Mouse (Mus musculus): ENCODE data around the gene Slc17a4. TPM values are rescaled to one million over a fixed set of nuclear protein-coding genes. Genes with fewer than 3 reads are reported as not detected.

The Slc17a4 gene
- polyA plus RNA-seq, 1 experiment: not detected

DNA sequence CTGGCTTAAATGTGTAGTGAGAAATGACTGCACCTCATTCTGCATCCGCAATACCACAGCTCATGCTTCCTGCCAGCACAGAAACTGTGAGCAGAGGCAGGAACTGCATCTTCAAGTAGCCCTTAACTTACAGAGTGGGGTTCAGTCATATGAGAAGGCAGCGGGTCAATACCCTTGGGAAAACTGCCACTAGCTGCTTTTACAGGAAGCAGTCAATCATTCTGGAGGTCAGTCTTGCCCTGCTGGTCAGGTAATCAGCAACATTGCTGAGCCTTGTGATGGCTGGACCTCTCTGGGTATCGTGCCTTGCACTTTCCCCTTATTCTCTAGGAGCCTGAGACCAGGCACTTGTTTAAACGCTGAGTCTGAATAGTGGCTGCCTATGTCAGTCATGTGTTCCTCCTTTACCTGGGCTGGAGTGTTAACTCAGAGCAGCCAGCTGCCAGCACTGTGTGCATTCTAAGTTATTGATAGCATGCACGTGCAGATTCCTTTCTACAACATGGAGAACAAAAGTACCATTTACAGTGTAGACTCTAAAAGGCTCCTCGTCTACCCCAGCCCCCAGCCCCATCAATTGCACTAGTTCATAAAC, 25.7 kb downstream of the Slc17a4 start:
- TF ChIP-seq CTCF (IDR thresholded peaks at IDR 0.05; ENCODE audit: low read depth, low read length) (no peak), POLR2A (IDR thresholded peaks at IDR 0.05; ENCODE audit: insufficient read depth, low read length) (no peak), EP300 (IDR thresholded peaks at IDR 0.05; ENCODE audit: insufficient read depth, low read depth, low read length) (no peak)
- no peak overlapping the region for H3K27ac ChIP-seq (ENCODE audit: insufficient read depth, low read length)

DNA sequence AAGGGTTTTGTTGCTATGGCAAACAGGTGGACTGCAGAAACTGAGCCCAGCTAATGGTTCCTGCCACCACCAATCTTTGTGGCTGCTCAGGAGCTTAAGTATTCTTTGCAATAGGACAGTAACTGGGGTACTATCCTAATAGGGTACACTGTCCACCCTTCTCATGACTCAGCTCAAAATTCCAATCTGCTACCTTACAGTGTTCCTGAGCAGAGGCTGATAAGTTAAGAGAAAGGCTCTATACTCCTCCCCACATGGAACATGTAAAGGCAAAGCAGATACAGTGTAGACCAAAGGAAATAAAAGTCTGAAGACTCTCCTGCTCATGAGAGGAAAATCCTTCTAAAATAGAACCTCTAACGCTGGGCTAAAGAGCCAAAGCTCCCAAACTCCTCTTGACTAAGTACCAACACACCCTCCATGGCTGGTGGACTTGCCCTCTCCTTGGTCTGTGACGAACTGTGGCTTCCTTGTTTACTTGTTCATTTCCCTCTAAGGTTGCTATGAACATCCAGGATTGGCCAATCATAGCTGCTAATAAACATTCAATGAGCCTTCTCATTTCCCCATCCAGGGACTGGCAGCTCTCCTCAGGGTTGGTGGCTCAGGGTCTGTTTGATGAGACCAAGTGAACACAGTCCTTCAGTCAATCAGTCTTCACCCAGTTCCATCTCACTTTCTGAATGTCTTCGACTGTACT, 27.6 kb downstream of the Slc17a4 start:
- H3K9ac ChIP-seq (ENCODE audit: low read depth, poor library complexity, severe bottlenecking): no peak overlapping the region
- no peak overlapping the region for H3K27ac ChIP-seq (ENCODE audit: insufficient read depth, low read length)
- TF ChIP-seq POLR2A (IDR thresholded peaks at IDR 0.05; ENCODE audit: insufficient read depth, low read length): no peak
- no peak for TF ChIP-seq EP300 (IDR thresholded peaks at IDR 0.05; ENCODE audit: insufficient read depth, low read depth, low read length)
- no peak for TF ChIP-seq CTCF (IDR thresholded peaks at IDR 0.05; ENCODE audit: low read depth, low read length)
- no peak overlapping the region for H3K4me3 ChIP-seq (ENCODE audit: low read depth, low read length)
- H3K36me3 ChIP-seq (ENCODE audit: control insufficient read depth, insufficient read depth, low read length, poor library complexity, severe bottlenecking): no peaks in the 10 kb centered on the region
- no peaks in the 10 kb centered on the region for H3K4me1 ChIP-seq (ENCODE audit: control insufficient read depth, insufficient read depth, low read length)
- no peaks in the 10 kb centered on the region for H3K27me3 ChIP-seq (ENCODE audit: control insufficient read depth, insufficient read depth, low read length, poor library complexity, severe bottlenecking)
- no peaks in the 10 kb centered on the region for H3K9me3 ChIP-seq (replicated peaks; ENCODE audit: control insufficient read depth, insufficient read depth, low read length, poor library complexity, severe bottlenecking)

More for the DNA sequence above, 25.7 kb downstream of the Slc17a4 start:
- Histone ChIP-seq H3K4me3 (ENCODE audit: low read depth, low read length) (no peak overlapping the region), H3K27me3 (ENCODE audit: control insufficient read depth, insufficient read depth, low read length, poor library complexity, severe bottlenecking) (no peaks in the 10 kb centered on the region), H3K36me3 (ENCODE audit: control insufficient read depth, insufficient read depth, low read length, poor library complexity, severe bottlenecking) (no peaks in the 10 kb centered on the region), H3K9me3 (replicated peaks; ENCODE audit: control insufficient read depth, insufficient read depth, low read length, poor library complexity, severe bottlenecking) (no peaks in the 10 kb centered on the region), H3K4me1 (ENCODE audit: control insufficient read depth, insufficient read depth, low read length) (no peaks in the 10 kb centered on the region), H3K9ac (ENCODE audit: low read depth, poor library complexity, severe bottlenecking) (no peak overlapping the region)

DNA sequence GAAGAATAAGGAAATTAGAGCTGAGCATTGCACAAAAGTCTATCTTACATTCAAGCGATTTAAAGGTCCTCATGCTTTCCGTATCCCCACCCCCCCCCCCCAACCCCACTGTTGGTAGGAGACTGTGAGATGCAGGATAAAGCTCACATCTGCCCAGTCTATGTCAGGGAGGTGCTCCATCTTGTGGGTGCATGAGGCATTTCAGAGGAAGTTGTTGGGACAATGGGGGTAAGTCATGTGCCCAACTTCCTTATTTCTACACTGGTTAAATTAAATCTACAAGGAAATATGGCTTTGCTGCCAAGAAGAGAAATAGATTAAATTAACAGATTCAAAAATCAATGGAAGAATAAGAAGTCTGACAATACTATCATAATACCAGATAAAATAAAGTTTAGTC, 29.3 kb downstream of the Slc17a4 start:
- Histone ChIP-seq H3K9ac (ENCODE audit: low read depth, poor library complexity, severe bottlenecking) (no peak overlapping the region), H3K27me3 (ENCODE audit: control insufficient read depth, insufficient read depth, low read length, poor library complexity, severe bottlenecking) (no peaks in the 10 kb centered on the region), H3K36me3 (ENCODE audit: control insufficient read depth, insufficient read depth, low read length, poor library complexity, severe bottlenecking) (no peaks in the 10 kb centered on the region), H3K4me1 (ENCODE audit: control insufficient read depth, insufficient read depth, low read length) (no peaks in the 10 kb centered on the region), H3K27ac (ENCODE audit: insufficient read depth, low read length) (no peak overlapping the region), H3K9me3 (replicated peaks; ENCODE audit: control insufficient read depth, insufficient read depth, low read length, poor library complexity, severe bottlenecking) (no peaks in the 10 kb centered on the region), H3K4me3 (ENCODE audit: low read depth, low read length) (no peak overlapping the region)
- TF ChIP-seq POLR2A (IDR thresholded peaks at IDR 0.05; ENCODE audit: insufficient read depth, low read length): no peak
- peak; percentile 1 for TF ChIP-seq CTCF (IDR thresholded peaks at IDR 0.05; ENCODE audit: low read depth, low read length)
- no peak for TF ChIP-seq EP300 (IDR thresholded peaks at IDR 0.05; ENCODE audit: insufficient read depth, low read depth, low read length)

DNA sequence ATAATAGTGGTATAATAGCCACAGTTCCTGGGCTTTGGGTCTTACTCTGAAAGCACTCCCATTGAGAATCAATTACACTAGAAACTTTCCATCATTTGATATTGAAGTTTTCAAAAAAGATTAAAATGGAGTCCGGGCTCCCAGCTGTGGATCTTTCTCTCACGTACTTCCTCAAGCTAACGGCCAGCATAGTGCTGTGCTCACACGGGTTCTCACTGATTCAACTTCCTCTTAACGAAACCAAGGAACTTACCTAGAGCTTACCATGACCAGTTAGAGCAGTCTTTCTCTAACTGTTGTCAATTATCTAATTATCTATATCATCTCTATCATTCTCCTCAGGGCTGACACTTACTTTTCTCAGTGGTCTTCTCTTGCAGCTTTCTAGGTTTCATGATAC, 35.2 kb downstream of the Slc17a4 start:
- Histone ChIP-seq H3K9me3 (replicated peaks; ENCODE audit: control insufficient read depth, insufficient read depth, low read length, poor library complexity, severe bottlenecking) (no peaks in the 10 kb centered on the region), H3K27me3 (ENCODE audit: control insufficient read depth, insufficient read depth, low read length, poor library complexity, severe bottlenecking) (no peaks in the 10 kb centered on the region; the same call in 1 of the 2 replicates), H3K9ac (ENCODE audit: low read depth, poor library complexity, severe bottlenecking) (no peak overlapping the region), H3K4me1 (ENCODE audit: control insufficient read depth, insufficient read depth, low read length) (no peaks in the 10 kb centered on the region), H3K4me3 (ENCODE audit: low read depth, low read length) (no peak overlapping the region), H3K27ac (ENCODE audit: insufficient read depth, low read length) (no peak overlapping the region), H3K36me3 (ENCODE audit: control insufficient read depth, insufficient read depth, low read length, poor library complexity, severe bottlenecking) (no peaks in the 10 kb centered on the region)
- TF ChIP-seq CTCF (IDR thresholded peaks at IDR 0.05; ENCODE audit: low read depth, low read length) (no peak), POLR2A (IDR thresholded peaks at IDR 0.05; ENCODE audit: insufficient read depth, low read length) (no peak), EP300 (IDR thresholded peaks at IDR 0.05; ENCODE audit: insufficient read depth, low read depth, low read length) (no peak)

DNA sequence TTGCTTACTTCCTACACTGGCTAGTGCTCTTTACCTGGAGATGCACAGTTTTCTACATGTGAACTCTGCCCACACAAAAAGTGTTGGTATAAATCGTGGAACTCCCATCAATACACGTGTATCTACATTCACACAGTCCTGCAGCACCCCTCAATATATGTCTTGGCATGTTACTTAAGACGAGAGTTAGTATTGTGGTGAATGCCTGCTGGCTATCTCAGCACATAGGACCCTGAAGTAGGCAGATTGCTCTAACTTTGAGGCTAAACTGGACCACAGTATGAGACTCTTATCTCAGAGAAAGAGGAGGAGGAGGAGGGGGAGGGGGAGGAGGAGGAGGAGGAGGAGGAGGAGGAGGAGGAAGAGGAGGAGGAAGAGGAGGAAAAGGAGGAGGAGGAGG, 35.7 kb downstream of the Slc17a4 start:
- Histone ChIP-seq H3K27me3 (ENCODE audit: control insufficient read depth, insufficient read depth, low read length, poor library complexity, severe bottlenecking) (no peaks in the 10 kb centered on the region; the same call in 1 of the 2 replicates), H3K9ac (ENCODE audit: low read depth, poor library complexity, severe bottlenecking) (no peak overlapping the region), H3K4me1 (ENCODE audit: control insufficient read depth, insufficient read depth, low read length) (no peaks in the 10 kb centered on the region), H3K9me3 (replicated peaks; ENCODE audit: control insufficient read depth, insufficient read depth, low read length, poor library complexity, severe bottlenecking) (no peaks in the 10 kb centered on the region), H3K4me3 (ENCODE audit: low read depth, low read length) (no peak overlapping the region), H3K36me3 (ENCODE audit: control insufficient read depth, insufficient read depth, low read length, poor library complexity, severe bottlenecking) (no peaks in the 10 kb centered on the region), H3K27ac (ENCODE audit: insufficient read depth, low read length) (no peak overlapping the region)
- TF ChIP-seq EP300 (IDR thresholded peaks at IDR 0.05; ENCODE audit: insufficient read depth, low read depth, low read length): no peak
- no peak for TF ChIP-seq CTCF (IDR thresholded peaks at IDR 0.05; ENCODE audit: low read depth, low read length)
- no peak for TF ChIP-seq POLR2A (IDR thresholded peaks at IDR 0.05; ENCODE audit: insufficient read depth, low read length)

DNA sequence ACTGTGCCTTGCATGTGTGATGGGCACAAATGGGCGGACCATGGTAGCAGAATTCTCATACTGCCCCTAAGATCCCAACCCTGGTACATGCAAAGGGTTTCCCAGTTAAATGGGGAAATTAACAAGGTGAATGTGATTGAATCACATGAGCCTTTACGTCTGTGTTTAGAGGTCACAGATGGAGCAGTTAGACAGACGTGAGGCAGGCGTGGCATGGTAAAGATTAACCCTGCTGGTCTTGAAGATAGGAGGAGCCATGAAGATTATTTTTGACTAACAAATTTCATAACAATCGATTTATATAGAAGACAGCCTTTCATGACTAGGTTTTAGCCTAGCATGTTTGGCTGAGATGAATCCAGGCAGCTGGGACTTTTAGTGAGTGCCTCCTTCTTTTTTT, 41.7 kb downstream of the Slc17a4 start:
- Histone ChIP-seq H3K9me3 (replicated peaks; ENCODE audit: control insufficient read depth, insufficient read depth, low read length, poor library complexity, severe bottlenecking) (no peaks in the 10 kb centered on the region), H3K27ac (ENCODE audit: insufficient read depth, low read length) (no peak overlapping the region), H3K36me3 (ENCODE audit: control insufficient read depth, insufficient read depth, low read length, poor library complexity, severe bottlenecking) (no peaks in the 10 kb centered on the region), H3K27me3 (ENCODE audit: control insufficient read depth, insufficient read depth, low read length, poor library complexity, severe bottlenecking) (no peaks in the 10 kb centered on the region), H3K4me3 (ENCODE audit: low read depth, low read length) (no peak overlapping the region), H3K4me1 (ENCODE audit: control insufficient read depth, insufficient read depth, low read length) (no peaks in the 10 kb centered on the region), H3K9ac (ENCODE audit: low read depth, poor library complexity, severe bottlenecking) (no peak overlapping the region)
- TF ChIP-seq EP300 (IDR thresholded peaks at IDR 0.05; ENCODE audit: insufficient read depth, low read depth, low read length) (no peak), POLR2A (IDR thresholded peaks at IDR 0.05; ENCODE audit: insufficient read depth, low read length) (no peak), CTCF (IDR thresholded peaks at IDR 0.05; ENCODE audit: low read depth, low read length) (no peak)
